Mouse (Mus musculus) c-Kit-positive CD71-positive TER-119-negative erythroid progenitor cells, embryonic 14.5 days (primary cell): ENCODE results near the gene Scgb1b15.
"Not testable (repeated sequence)": the region's sequence is repeated elsewhere in the genome, so short reads cannot be mapped to it uniquely, and the experiment has no call there.

Experiments used
- DNase-seq: peaks from one replicate; pipeline ENCODE4 v3.0.0-alpha.2; 2013; ENCODE audit warnings: low read depth

Scgb1b15 gene

GRCm38 (mm10) chr7:32836254-32836653 lies at the start of gene Scgb1b15:
TSS of gene Scgb1b15 (plus strand) at chr7:32836554.
- not testable (repeated sequence) for DNase-seq

- DNase-seq = not testable (repeated sequence)
Observed at GRCm38 (mm10) chr7:32829562-32829961, 6.8 kb upstream of the Scgb1b15 start, which contains the start of gene Scgb2b15. TSS of gene Scgb2b15 (minus strand) at chr7:32829662.
